Mouse (Mus musculus): Measurements from ENCODE around the gene Spen.
"Not testable (repeated sequence)": the region's sequence is repeated elsewhere in the genome, so short reads cannot be mapped to it uniquely, and the experiment has no call there.

- not testable (repeated sequence) for TF ChIP-seq CTCF, POLR2A (IDR thresholded peaks at IDR 0.05; ENCODE audit: extremely low read depth, insufficient read depth, low read length)
Observed at GRCm38 (mm10) chr4:141556163-141556562, 17.8 kb upstream of the Spen start.
